Mouse (Mus musculus) left cerebral cortex, adult 8-10 months (tissue): ENCODE results near the gene Eri3. TPM values are rescaled to one million over a fixed set of nuclear protein-coding genes. Genes with fewer than 3 reads are reported as not detected.

ENCODE experiments used
- DNase-seq, 2 experiments: peaks; one replicate each; pipeline ENCODE4 v3.0.0; 2022; ENCODE audit warnings: low spot score in 2 of 2
- total RNA-seq, 4 experiments: library from RNA; stranded (reverse); gene quantifications; 2 replicates each; pipeline ENCODE4 v1.2.4; 2022

The Eri3 gene
- total RNA-seq, 4 experiments from 2014 or later = 212 to 232 (median 224) TPM

DNA sequence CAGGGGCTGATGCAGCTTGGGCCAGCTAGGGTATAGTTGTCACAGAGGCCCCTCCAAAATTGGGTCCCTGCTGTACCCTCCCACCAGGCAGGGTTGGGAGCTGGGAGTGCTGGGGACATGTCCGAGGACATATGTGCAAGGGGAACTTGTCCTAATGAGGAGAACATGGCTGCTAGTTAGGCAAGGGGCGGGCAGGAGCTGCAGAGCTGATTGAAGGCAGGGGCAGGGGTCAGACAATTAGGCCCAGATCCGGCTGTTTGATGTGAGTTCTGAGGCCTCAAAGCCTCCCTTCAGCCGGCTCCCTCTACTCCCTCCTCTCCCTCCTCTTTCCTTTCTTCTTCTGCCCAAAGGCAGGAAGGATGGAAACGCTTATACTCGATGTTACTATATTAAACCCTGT, 106.8 kb downstream of the Eri3 start:
- DNase-seq = no peak

- peak in 1 of 2 experiments; percentile 65 for DNase-seq
Observed at GRCm38 (mm10) chr4:117657646-117658045, 107.5 kb downstream of the Eri3 start.

- no peak for DNase-seq
Observed at GRCm38 (mm10) chr4:117658582-117659444, 108.6 kb downstream of the Eri3 start.

DNA sequence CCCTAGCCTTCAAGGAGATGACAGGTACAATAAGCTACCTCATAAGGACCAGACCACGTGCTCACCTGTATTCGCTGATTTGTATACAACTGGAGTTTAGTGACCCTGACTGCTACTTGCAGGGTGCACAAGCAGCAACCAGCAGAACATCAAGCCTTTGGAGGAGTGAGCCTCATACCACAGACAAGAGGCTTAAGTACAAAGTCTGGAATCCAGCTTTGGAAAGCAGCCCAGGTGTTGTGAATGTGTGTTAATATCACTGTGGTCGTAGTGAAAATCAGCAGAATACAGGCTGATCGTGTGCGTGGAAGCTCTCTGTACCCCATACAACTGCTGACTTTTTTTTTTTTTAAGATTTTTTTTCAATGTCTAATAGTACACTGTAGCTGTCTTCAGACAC, 109.8 kb downstream of the Eri3 start:
- no peak for DNase-seq

DNA sequence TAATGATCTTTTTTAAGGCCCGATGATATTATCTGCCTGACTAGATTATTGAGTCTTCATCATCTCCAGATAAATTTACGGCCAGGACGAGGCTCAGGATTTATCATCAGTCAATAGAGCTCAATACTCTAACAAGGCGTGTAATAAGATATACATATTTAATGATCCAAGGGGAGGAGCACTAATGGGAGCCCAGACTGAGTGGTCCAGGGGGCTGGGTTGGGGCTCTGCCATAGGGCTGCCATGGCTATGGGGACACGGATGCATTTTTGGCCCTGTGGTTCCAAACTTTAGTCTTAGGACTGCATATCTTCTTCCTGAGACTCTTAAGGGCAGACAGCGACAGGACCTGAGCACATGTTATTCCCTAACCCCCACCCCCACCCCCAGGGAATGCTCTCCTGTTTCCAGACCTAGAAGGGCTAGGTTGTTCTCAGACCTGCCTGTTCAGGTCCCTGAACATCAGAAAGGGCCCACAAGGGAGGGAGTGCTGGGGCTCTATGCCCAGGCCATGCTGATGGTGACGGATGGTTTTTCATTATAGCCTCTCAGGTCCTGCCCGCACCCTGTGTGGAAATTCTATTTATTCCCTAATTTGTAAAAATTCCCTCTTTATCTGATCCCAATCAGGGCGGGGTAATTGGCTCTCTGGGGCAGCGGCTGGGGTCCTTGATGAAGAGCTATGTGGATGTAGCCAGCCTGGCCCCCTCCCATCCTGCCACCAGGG, 114.4 kb downstream of the Eri3 start:
- no peak for DNase-seq

GRCm38 (mm10) chr4:117665531-117665930, 115.4 kb downstream of the Eri3 start:
- DNase-seq = peak in 1 of 2 experiments; percentile 49

DNA sequence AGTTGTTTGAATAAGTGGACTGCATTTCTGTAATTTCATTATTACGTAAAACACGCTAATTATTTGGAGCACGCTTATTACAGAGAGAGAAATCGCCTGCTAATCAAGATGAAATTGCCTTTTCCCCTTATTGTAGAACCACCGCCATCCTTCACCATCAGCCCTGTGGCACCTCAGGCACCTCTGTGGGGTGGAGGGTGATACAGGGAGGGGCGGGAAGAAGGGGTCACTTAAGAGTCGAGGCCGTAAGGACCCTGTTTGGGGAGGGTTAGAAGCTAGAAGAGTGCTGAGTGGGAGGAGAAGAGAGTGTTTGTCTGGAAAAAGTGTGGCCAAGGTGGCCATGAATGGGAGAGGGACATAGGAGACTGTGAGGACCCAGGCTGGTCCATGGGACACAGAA, 115.9 kb downstream of the Eri3 start:
- no peak for DNase-seq

DNA sequence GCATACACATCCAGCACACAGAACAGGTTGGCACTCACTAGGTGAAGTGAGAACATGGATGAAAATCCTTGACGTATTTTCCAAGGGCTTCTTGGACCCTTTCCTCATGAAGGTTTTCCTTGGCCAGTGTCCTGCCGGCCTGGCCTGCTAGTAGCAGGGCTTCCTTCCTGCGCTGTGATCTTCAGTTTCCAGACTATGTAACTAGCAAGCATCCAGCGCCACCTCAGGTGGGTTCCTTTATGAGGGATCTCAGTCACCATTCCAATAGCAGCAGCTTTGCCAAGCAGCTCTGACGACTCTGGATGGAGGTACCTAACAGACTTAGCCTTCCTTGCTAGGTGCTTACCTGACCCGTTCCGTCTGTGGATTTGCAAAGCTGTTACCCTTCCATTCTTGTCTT, 119.7 kb downstream of the Eri3 start:
- no peak for DNase-seq

DNA sequence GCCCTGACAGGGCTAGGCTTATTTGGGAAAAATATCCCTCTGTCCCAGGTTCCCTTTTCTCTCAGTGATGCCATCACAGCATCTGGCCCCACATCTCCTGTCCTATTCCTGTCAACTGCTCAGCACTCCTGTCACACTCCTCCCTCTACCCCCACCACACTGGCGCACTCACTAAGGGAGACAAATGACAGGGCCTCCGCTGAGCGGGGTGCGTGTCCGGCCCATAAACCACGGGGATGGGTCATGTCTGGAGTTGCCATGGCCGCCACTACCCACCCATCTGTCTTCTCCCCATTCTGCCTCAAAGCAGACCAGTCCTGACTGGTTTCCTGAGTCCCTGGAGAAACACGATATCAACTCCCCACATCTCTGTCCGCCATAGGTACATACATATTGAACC, 121.9 kb downstream of the Eri3 start:
- no peak for DNase-seq

DNA sequence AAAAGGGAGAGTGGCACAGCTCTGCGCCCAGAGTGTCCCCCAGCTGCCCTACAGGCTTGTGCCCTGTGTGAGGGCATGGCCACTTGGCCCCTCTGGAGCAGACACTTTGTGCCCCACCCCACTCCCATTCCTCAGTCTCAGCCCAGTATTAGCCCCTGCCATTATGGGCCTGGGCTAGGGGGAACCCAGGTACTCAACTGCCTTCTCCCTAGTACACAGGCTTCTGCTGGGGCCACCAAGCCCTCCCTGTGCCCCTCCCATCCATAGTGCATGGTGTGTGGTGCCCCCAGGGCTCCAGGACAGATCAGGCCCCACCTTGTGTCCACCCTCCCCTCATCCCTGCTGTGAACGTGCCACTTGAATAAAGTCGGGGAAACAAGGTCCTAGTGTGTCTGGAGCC, 123.7 kb downstream of the Eri3 start:
- DNase-seq = no peak

- peak; percentile 45 to 78 for DNase-seq
Observed at GRCm38 (mm10) chr4:117676903-117677302, 126.7 kb downstream of the Eri3 start.

DNA sequence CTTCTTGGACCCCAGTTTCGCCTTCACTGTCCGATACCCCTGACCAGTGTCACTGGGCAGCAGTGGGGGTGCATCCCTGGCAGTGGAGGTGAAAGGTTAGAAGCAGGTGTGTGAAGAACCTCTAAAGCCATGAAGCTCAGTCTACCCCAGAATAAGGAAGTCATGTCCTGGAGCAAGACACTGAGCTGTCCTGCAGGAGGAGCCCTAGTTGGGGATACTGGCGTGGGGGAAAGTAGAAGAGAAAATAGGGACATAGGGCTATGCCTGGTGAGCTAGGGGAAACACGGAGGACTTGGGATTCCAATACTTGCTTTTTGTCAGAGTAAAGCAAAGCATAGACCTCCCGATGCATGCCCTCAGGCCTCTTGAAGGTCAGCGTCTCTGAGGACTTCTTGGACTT, 130.8 kb downstream of the Eri3 start:
- no peak for DNase-seq

GRCm38 (mm10) chr4:117681931-117682461, 131.8 kb downstream of the Eri3 start, which contains the start of gene Dmap1:
TSS of gene Dmap1 (minus strand) at chr4:117682273.
- DNase-seq = peak; percentile 57 to 88

- no peak for DNase-seq
Observed at GRCm38 (mm10) chr4:117682463-117682862, 132.3 kb downstream of the Eri3 start.

DNA sequence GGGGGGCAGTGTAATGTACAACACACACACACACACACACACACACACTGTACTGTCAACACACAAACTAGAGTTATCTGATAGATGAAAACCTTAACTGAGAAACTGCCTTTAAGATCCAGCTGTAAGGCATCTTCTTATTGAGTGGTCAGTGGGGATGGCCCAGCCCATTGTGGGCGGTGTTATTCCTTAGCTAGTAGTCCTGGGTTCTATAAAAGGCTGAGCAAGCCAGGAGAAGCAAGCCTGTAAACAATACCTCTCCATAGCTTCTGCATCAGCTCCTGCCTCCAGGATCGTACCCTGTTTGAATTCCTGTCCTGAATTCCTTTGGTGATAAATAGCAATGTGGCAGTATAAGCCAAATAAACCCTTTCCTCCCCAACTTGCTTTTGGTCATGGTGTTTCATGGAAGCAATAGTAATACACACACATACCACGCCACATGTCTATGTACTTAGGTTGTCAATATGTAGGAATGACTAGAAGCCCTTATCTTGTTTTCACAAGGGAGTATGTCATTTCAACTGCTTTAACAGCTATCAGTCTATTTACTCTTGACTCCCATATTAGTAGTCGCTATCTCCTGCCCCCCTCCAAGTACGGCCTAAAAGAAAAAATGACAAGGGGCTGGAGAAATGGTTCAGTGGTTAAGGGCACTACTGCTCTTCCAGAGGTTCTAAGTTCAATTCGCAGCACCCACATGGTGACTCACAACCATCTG, 133.0 kb downstream of the Eri3 start:
- no peak for DNase-seq

DNA sequence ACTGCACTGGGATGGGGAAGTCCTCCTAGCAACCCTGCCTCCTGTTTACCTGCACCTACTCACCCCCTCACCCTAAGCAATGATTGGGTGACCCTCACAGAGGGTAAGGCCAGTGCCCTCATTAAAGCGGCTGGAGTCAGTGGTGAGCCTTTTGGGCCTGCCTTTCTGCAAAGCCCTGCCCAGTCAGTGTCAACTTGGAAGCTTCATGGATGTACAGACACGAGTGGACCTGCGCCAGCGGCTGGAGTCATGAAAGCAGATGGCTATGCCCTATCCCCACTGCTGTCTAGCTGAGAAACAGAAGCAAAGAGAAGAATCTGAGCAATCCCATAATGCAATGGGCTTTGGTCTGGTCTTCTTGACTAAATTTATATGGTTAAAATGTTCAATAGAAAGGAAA, 136.2 kb downstream of the Eri3 start:
- DNase-seq = no peak

GRCm38 (mm10) chr4:117705361-117705760, 155.2 kb downstream of the Eri3 start:
- peak in 1 of 2 experiments; percentile 35 for DNase-seq

GRCm38 (mm10) chr4:117708780-117709550, 158.8 kb downstream of the Eri3 start:
- no peak for DNase-seq

DNA sequence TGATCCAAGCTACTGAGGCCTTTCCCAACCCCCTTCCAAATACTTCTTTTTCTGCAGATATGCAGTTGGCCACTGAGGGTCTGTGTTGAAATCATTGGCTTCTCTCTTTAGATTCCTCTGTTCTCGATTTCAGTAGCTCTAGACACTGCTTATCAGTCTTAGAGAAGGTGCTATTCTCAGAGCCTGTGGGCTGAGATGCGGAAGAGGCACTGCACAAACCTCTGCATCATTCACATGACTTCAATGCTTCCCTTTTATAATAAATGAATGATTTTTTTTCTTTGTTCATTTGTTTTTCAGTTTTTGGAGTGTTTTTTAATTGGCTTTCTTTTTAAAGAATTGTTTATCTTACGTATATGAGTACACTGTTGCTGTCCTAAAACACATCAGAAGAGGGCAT, 162.1 kb downstream of the Eri3 start:
- no peak for DNase-seq

DNA sequence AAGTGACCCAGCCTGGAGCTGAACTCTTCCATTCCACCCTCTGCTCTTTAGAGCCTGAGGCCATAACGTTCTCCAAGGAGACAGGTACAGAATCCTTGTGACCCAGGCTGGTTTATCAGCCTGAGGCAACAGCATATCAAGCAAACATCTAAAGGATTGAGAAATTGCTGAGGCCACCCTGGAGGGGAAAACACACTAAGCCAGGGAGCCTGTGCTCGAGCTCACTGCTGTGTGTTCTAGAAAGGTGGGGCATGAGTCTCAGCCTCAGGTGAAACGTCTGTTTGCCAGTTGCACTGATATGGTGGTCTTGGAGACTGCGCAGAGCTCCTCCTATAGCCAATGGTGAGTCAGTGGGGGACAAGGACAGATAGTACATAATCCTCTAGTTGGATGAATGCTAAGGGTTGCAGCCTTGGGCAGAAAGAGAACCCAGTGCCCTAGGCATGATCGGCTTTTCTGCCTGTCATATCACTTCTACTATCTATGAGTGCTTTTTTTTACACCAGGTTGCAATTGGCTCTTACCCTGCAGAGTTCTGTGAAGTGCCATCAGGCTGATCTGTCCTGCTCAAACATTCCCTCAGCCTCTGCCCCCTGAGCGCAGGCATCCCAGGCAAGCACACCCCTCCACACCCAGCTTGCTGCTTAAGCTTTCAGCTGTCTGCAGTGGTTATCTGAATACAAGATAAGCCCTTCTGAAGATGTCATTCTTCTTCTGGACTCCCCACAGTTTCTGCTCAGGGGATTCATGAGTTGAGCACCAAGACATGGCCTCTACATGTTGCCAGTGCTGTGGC, 163.3 kb downstream of the Eri3 start:
- no peak for DNase-seq
